Mouse (Mus musculus) intestine, embryonic 14.5 days (tissue): ENCODE data around the gene Lin54. TPM values are rescaled to one million over a fixed set of nuclear protein-coding genes. Genes with fewer than 3 reads are reported as not detected.
A peak's percentile ranks its signal among the peaks of the same experiment; 100 is the strongest.

ENCODE experiments used
- ATAC-seq: fragments of 200-750 bp; cut with Nextera tagmentation; replicated peaks from 2 replicates; pipeline ENCODE4 v1.8.0; 2017; ENCODE audit warnings: low read depth, moderate number of reproducible peaks, moderate TSS enrichment, moderate library complexity; ENCODE audit not compliant: low FRiP score, low TSS enrichment
- DNase-seq: peaks from one replicate; pipeline ENCODE4 v3.0.0-alpha.2; 2018; ENCODE audit warnings: low spot score
- H3K27ac ChIP-seq: fragments of 300-500 bp; sonication (generic); 2 replicates; pipeline ENCODE4 v1.5.1; 2014; ENCODE audit warnings: low read depth, mild to moderate bottlenecking, control low read depth
- H3K27me3 ChIP-seq: fragments of 300-500 bp; sonication (generic); replicated peaks from 2 replicates; pipeline ENCODE4 v1.6.1; 2014; ENCODE audit warnings: low read length, control low read depth; ENCODE audit not compliant: control insufficient read depth, insufficient read depth
- H3K36me3 ChIP-seq: fragments of 300-500 bp; sonication (generic); 2 replicates; pipeline ENCODE4 v1.6.1; 2014; ENCODE audit warnings: low read length, control low read depth; ENCODE audit not compliant: control insufficient read depth, insufficient read depth
- H3K4me1 ChIP-seq: fragments of 300-500 bp; sonication (generic); replicated peaks from 2 replicates; pipeline ENCODE4 v1.6.1; 2014; ENCODE audit warnings: low read length, control low read depth, mixed read lengths; ENCODE audit not compliant: control insufficient read depth, insufficient read depth
- H3K4me2 ChIP-seq: fragments of 300-500 bp; sonication (generic); 2 replicates; pipeline ENCODE4 v1.6.1; 2014; ENCODE audit warnings: low read length
- H3K4me3 ChIP-seq: fragments of 300-500 bp; sonication (generic); 2 replicates; pipeline ENCODE4 v1.5.1; 2014; ENCODE audit warnings: low read depth, low read length, control low read depth, mixed read lengths
- H3K9ac ChIP-seq: fragments of 300-500 bp; sonication (generic); 2 replicates; pipeline ENCODE4 v1.6.1; 2014; ENCODE audit warnings: mild to moderate bottlenecking, low read length
- H3K9me3 ChIP-seq: fragments of 300-500 bp; sonication (generic); 2 replicates; pipeline ENCODE4 v1.6.1; 2016; ENCODE audit warnings: low read length, control low read depth; ENCODE audit not compliant: control insufficient read depth
- WGBS: fragments of 180-500 bp; shearing (Covaris S2); extraction: QIAGEN DNeasy Blood & Tissue Kit; methylation state at CpG from one replicate; pipeline ENCODE4 v1.1.7; 2014; 5-methylcytosine and 5-hydroxymethylcytosine counted together
- polyA plus RNA-seq: library from polyadenylated mRNA; unstranded; fragments of >200 nt; fragmentation: Nextera tagmentation; extraction: Ambion mirVana; gene quantifications from 2 replicates; pipeline ENCODE4 v1.2.1, GENCODE M21; 2014

Gene Lin54
- polyA plus RNA-seq, result 16.8 and 18.1 TPM in 2 replicates

DNA sequence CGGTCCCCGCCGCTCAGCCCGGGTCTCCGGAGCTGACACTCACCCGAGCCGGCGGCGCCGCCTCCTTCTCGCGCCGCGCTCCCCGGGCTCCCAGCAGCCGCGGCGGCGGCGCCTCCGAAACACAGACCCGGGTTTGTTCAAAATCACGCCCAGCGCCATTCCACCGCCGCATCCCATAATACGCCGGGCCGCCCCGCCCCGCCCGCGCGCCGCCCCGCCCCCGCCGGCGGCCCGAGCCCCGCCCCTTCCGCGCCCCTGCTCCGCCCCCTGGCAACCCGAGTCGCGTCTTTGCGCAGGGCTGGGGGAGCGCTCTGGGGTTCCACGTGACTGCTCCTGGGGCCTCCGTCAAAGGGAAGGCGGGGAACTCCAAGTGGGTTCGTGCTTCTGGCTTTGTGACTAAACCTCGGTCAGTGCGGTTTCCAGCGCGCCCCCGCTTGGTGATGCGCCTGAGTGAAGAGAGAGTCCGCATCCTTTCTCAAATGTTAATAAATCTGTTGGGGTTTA is at the start of gene Lin54:
Lin54 (minus strand) TSS at position 182 of the 504 bp plus-strand sequence.
- Histone ChIP-seq H3K4me1 (peaks cover 17% of the 10 kb centered on the region), H3K27ac (peak within 1 kb of the TSS; percentile 64), H3K27me3 (no peaks in the 10 kb centered on the region), H3K4me2 (peak within 1 kb of the TSS; percentile 75), H3K9me3 (no peaks in the 10 kb centered on the region), H3K4me3 (peak within 1 kb of the TSS; percentile 86), H3K36me3 (no peaks in the 10 kb centered on the region), H3K9ac (peak within 1 kb of the TSS; percentile 64)
- 1% methylated on average over 46 of the region's 60 CpGs for WGBS
- ATAC-seq, result peak; percentile 92
- DNase-seq, result peak; percentile 95

DNA sequence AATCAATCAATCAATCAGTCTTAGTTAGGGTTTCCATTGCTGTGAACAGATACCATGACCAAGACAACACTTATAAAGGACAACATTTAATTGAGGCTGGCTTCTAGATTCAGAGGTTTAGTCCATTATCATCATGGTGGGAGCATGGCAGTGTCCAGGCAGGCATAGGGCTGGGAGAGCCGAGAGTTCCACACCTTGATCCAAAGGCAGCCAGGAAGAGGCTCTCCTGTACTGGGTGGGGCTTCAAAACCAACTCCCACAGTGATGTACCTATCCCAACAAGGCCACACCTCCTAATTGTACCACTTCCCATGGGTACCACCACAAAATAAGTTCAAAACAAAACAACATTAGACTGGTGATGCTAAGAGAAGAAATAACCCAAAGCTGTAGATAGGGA is 49.7 kb upstream of the Lin54 start:
- peaks cover 42% of the 10 kb centered on the region for H3K36me3 ChIP-seq
- H3K27ac ChIP-seq, result no peak overlapping the region
- H3K27me3 ChIP-seq, result no peaks in the 10 kb centered on the region
- ATAC-seq (no peak), DNase-seq (no peak)
- WGBS, result 80% methylated on average over 1 of the region's 1 CpGs
- no peak overlapping the region for H3K4me2 ChIP-seq
- H3K9ac ChIP-seq, result no peak overlapping the region
- no peaks in the 10 kb centered on the region for H3K9me3 ChIP-seq
- H3K4me3 ChIP-seq, result no peak overlapping the region
- peaks cover 2% of the 10 kb centered on the region; the same call in 1 of the 2 replicates for H3K4me1 ChIP-seq

DNA sequence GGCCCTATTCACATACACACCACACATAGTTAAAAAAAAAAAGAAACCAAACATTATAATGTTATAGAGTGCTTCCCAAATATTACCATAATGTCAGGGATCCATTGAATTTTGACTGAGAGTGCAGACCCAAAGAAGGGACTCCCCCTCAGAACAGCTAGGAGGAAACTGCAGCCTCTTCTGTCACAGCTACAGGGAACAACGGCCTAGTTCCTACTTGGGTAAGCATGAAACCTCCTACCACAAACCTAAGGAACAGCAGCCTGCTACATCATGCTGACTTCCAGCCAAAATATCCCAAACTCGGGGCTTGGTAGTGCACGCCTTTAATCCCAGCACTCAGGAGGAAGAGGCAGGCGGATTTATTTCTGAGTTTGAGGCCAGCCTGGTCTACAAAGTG is 48.9 kb upstream of the Lin54 start:
- Histone ChIP-seq H3K4me2 (no peak overlapping the region), H3K4me3 (no peak overlapping the region), H3K9ac (no peak overlapping the region), H3K4me1 (peaks cover 2% of the 10 kb centered on the region; the same call in 1 of the 2 replicates), H3K27ac (no peak overlapping the region), H3K9me3 (no peaks in the 10 kb centered on the region), H3K27me3 (no peaks in the 10 kb centered on the region), H3K36me3 (peaks cover 50% of the 10 kb centered on the region)
- ATAC-seq, result no peak
- DNase-seq, result no peak
- WGBS, result 93% methylated on average over 4 of the region's 4 CpGs

DNA sequence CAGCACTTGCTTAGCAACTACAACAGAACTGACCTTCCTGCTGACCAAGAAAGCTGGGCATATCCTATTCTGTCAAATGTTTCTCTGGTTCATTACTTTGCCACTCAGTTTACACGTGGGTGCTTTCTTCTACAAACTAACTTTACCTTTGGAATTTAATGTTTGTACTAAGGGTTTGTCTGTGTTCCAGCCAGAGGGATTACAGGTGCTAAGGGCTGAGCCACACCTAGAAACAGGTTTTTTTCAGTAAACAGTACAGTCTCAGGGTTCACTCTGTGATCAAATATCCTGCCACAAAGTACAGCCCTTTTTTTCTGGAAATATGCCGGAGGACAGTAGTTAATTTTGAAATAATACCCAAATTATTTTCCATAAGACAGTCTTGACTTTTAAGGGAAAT is 47.8 kb upstream of the Lin54 start:
- no peak overlapping the region for H3K27ac ChIP-seq
- peak; percentile 71; the same call in 1 of the 2 replicates for ATAC-seq

DNA sequence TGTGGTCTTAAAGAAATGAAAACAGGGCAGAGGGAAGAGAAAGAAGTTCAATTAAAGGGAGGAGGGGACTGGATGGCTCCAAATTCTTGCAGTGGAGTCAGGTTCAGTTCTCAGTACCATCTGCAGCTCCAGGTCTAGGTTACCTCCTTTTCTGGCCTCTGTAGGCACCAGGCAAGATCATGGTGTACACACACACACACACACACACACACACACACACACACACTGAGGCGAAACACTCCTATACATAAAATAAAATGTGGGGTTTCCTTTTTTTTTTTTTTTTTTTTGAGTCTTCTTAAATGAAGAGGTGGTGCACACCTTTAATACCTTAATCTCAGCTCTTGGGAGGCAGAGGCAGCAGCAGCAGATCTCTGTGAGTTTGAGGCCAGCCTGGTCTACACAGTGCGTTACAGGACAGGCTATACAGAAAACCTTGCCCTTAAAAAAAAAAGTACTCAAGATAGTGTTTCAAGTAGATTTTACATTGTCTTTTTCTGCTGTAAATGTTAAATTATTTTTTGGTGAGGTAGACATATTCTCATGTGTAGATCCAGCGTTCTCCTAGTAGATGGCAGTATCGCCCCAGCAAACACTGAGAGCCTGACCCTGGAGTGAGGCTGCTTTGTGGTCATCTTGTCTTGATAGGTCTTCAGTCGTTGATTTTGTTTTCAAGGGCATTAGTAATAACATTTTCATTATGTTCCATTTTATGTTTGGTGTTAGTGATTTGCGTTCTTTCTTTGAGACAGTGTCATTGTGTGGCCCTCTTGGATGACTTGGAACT is 46.0 kb upstream of the Lin54 start:
- peaks cover 76% of the 10 kb centered on the region for H3K36me3 ChIP-seq
- H3K27ac ChIP-seq, result no peak overlapping the region
- 85% methylated on average over 6 of the region's 6 CpGs for WGBS
- no peak overlapping the region for H3K4me2 ChIP-seq
- DNase-seq (peak; percentile 51), ATAC-seq (no peak)
- H3K4me1 ChIP-seq, result peaks cover 2% of the 10 kb centered on the region; the same call in 1 of the 2 replicates
- no peak overlapping the region for H3K9ac ChIP-seq
- no peaks in the 10 kb centered on the region for H3K27me3 ChIP-seq
- no peaks in the 10 kb centered on the region for H3K9me3 ChIP-seq
- H3K4me3 ChIP-seq, result no peak overlapping the region

More for the DNA sequence above, 47.8 kb upstream of the Lin54 start:
- Histone ChIP-seq H3K9me3 (no peaks in the 10 kb centered on the region), H3K27me3 (no peaks in the 10 kb centered on the region), H3K4me1 (peaks cover 2% of the 10 kb centered on the region; the same call in 1 of the 2 replicates), H3K36me3 (peaks cover 61% of the 10 kb centered on the region), H3K4me2 (no peak overlapping the region), H3K9ac (no peak overlapping the region), H3K4me3 (no peak overlapping the region)
- 64% methylated on average over 2 of the region's 2 CpGs for WGBS
- no peak for DNase-seq

DNA sequence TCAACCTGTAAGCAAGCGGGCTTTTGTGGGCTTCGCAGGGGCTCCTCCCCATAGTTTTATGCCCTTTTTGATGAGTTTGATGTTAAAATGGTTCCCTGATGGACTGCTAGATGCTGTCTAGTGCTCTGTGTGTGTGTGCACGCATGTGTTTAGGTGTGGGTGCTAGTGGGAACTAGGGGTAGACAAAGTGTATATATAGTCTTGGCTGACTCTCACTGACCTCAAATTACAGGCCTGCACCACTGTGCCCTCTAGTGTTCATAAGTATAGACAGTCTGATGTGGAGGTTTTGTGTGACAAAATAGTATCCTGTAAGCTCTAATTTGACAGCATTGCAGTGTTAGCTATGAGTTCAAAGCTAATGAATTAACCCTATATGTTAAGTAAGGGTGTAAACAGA is 36.2 kb upstream of the Lin54 start:
- no peak for ATAC-seq
- Histone ChIP-seq H3K4me1 (no peaks in the 10 kb centered on the region), H3K4me2 (no peak overlapping the region), H3K9me3 (no peaks in the 10 kb centered on the region), H3K9ac (no peak overlapping the region), H3K27ac (no peak overlapping the region), H3K36me3 (peaks cover 78% of the 10 kb centered on the region), H3K27me3 (no peaks in the 10 kb centered on the region), H3K4me3 (no peak overlapping the region)
- DNase-seq, result peak; percentile 55
- WGBS, result 86% methylated on average over 3 of the region's 3 CpGs

DNA sequence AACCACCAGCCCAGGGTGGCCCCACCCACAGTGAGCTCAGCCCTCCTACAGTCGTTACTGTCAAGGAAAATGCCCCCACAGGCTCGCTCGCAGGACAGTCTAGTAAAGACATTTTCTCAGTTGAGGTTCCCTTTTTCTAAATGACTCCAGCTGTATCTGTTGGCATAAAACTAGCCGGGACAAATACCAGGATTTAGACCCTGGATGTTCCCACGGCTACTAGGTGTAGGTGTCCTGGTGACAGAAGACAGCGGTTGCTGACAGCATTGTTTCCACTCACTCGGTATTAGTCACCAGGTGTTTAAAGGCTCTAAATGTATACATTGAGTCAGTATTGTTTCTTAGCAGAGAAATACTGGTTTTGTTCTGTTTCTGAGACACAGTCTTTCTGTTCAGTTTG is 35.4 kb upstream of the Lin54 start:
- ATAC-seq (no peak), DNase-seq (peak; percentile 29)
- H3K4me3 ChIP-seq, result no peak overlapping the region
- 79% methylated on average over 7 of the region's 7 CpGs for WGBS
- peaks cover 78% of the 10 kb centered on the region for H3K36me3 ChIP-seq
- H3K27ac ChIP-seq, result no peak overlapping the region
- H3K9me3 ChIP-seq, result no peaks in the 10 kb centered on the region
- no peaks in the 10 kb centered on the region for H3K4me1 ChIP-seq
- H3K4me2 ChIP-seq, result no peak overlapping the region
- no peak overlapping the region for H3K9ac ChIP-seq
- no peaks in the 10 kb centered on the region for H3K27me3 ChIP-seq

DNA sequence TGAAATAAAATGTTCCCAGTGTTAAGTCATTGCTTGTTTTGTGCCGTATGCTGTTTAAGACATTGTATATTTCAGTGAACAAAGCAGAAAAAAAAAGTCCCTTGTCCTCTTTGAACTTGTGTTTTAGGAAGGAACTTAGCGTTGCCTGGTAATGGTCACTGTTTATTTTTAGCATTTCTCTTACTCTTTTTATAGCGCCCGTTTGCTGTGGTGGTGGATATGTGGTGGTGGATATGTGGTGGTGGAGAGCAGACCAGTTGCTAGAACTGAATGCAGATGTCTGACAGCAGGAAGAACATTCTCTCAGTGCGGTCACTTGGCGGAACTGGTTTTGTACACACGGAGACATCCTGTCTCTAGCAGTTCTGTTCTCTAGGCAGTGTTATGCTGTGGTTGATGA is 25.7 kb upstream of the Lin54 start:
- Histone ChIP-seq H3K4me3 (no peak overlapping the region), H3K4me1 (no peaks in the 10 kb centered on the region), H3K9ac (no peak overlapping the region), H3K9me3 (no peaks in the 10 kb centered on the region), H3K36me3 (peaks cover 48% of the 10 kb centered on the region), H3K27me3 (no peaks in the 10 kb centered on the region), H3K27ac (no peak overlapping the region), H3K4me2 (no peak overlapping the region)
- ATAC-seq (no peak), DNase-seq (no peak)
- 74% methylated on average over 7 of the region's 7 CpGs for WGBS

DNA sequence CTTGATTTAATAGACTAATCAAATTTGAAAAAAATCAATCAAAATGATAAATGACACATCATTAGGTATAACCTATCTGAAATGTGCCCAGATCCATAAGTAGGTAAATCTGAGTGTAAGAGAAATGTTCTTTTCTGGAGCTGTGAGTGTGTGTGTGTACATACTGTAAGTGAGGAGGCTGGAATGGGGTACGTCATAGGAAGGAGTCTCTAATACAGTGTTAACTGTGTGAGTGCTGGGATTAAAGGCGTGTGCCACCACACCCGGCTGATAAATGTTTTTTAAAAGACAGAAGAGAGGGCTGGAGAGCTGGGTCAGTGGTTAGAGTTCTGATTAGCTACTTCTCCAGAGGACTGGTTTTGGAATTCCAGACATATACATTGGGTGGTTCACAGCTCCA is 25.2 kb upstream of the Lin54 start:
- Histone ChIP-seq H3K4me2 (no peak overlapping the region), H3K27ac (no peak overlapping the region), H3K4me1 (no peaks in the 10 kb centered on the region), H3K4me3 (no peak overlapping the region), H3K36me3 (peaks cover 43% of the 10 kb centered on the region), H3K9ac (no peak overlapping the region), H3K27me3 (no peaks in the 10 kb centered on the region), H3K9me3 (no peaks in the 10 kb centered on the region)
- DNase-seq, result no peak
- WGBS, result 73% methylated on average over 3 of the region's 3 CpGs
- ATAC-seq, result no peak
